Mouse (Mus musculus) cerebellum, adult 2 months (tissue): ENCODE measurements around the gene Gm42791.
A peak's percentile ranks its signal among the peaks of the same experiment; 100 is the strongest.

Source experiments
- CTCF ChIP-seq: fragments of 200-500 bp; IDR thresholded peaks from 2 replicates; pipeline ENCODE4 v1.5.1; 2011; ENCODE audit warnings: low read depth, mild to moderate bottlenecking, control low read depth, low read length, moderate library complexity, borderline replicate concordance; ENCODE audit not compliant: insufficient read depth
- POLR2A ChIP-seq: fragments of 200-500 bp; IDR thresholded peaks from 2 replicates; pipeline ENCODE4 v1.6.1; 2011; ENCODE audit warnings: low read length, control low read depth, borderline replicate concordance; ENCODE audit not compliant: insufficient read depth

DNA sequence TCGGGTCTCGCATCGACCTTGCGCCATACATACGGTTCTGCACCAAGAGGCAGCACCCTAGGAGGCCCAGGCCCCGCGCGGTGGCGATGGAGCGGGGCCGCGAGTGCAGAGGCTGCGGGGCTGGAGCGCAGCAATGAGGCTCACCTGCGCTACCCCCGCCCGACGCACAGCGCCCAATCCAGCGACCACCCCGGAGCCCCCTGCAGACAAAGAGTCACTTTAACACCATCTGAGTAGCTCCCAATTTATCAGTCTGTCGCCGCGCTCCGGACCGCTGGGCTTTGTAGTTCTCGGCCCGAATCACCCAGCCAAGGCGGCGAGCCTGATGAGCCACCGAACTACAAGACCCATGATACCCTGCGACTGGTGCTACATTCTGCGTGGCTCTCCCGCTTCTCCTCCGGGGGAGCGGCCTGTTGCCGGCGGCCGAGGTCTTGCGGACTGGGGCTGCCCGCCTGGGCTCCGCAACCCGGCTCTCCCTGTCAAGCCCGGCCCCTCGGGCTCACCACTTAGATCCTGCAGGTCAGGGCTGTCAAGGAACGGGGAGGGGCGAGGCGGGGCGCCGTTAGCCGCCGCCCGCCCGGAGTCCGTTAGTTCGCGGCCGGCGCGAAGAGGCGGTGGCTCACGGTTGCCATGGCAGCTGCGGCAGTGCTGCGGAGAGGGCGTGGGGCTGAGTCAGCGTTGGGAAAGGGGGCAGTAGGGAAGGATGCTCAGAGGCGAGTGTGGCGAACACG, 66.4 kb downstream of the Gm42791 start:
- TF ChIP-seq CTCF (no peak), POLR2A (peak; percentile 52; the same call in 1 of the 2 replicates)
